Mouse (Mus musculus) granulocyte monocyte progenitor cell, adult 5-6 weeks (primary cell): ENCODE measurements at regions not wholly inside any gene's neighbourhood (a gene's known extent, or its start where the extent isn't known, plus 50 kb on each side); places are given as distances from the start of the nearest gene placed in this dataset.

Experiments used
- ATAC-seq: replicated peaks from 2 replicates; pipeline ENCODE4 v1.8.0; 2016; ENCODE audit warnings: mild to moderate bottlenecking, moderate TSS enrichment, inconsistent platforms; ENCODE audit not compliant: poor library complexity, severe bottlenecking

DNA sequence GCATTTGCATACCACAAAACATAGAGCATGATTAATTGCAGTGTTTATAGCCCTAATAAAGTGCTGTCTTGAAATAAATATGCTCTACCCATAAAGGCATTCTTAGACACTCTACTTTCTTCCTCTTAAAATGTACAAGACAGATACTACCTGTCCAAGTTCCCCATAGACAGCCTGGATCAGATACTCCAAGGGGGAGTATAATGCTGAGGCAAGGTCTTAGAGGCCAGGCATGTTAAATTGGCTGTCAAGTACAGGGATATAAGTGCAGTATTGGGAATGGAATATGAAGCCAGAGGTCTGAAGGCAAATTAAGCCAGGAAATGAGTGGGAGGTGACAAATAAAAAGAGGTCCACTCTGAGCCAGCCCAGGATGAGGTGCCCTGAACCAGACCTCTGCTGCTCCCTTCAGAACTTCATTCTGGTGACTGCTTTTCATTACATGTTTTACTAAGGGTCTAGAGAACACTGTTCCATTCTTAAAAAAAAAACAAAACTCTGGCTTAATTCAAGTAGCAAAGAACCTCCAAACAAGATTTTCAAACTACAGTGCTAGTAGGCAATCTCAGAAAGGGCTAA lies 142.0 kb upstream of the Tusc1 start:
- no peak for ATAC-seq

DNA sequence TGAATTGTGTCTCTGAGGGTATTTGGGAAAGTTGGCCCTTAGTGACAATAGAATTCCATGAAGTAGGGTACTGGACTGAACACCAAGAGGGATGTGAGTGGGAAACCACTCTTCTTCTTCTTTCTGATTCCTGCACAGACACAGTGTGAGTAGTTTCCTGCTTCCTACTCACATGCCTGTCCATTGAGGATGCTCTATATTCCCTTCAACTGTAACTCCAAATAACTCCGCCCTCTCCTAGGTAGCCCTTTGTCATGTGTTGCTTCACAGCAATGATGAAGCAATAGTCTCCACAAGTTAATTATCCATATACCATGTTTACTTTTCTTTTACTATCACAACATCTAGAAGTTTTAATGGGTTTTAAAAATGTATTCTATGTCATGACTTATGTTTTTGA lies 132.7 kb upstream of the Tusc1 start:
- ATAC-seq = peak; percentile 81

DNA sequence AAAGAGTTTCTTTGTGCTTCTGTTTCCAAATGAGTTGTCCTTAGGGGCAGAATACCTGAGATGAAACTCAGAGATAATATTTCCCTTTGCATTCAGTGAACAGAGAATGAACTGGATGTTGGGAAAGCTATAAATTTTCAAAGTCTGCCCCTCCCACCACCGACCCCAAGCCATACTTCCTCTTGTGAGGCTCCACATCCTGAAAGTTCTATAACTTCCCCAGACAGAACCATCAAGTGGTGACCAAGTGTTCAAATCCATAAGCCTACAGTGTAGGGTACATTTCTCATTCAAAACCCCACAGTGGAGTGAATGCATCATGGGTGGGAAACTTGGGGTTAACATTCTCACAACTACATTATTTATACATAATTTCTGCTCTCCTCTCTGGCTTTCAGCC lies 132.1 kb upstream of the Tusc1 start:
- peak; percentile 98 for ATAC-seq

DNA sequence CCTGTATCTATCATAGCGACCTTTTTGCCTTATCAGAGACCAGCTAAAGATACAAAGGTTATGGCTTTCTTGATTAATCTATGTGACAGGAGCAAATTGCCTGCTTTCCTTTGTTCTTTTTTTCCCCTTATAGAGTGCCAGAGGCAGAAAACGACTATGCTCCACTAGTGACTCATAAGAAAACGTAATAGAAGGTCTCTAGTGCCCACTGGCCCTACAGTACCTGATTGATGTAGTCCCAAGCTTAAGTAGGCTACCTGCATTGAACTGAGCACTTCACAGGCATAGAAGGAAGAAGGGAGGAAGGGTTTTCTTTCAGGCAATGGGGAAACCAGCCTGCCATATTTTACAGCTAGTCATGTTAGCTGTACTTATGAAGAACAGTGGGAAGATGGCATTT lies 116.0 kb upstream of the Tusc1 start:
- ATAC-seq = no peak

DNA sequence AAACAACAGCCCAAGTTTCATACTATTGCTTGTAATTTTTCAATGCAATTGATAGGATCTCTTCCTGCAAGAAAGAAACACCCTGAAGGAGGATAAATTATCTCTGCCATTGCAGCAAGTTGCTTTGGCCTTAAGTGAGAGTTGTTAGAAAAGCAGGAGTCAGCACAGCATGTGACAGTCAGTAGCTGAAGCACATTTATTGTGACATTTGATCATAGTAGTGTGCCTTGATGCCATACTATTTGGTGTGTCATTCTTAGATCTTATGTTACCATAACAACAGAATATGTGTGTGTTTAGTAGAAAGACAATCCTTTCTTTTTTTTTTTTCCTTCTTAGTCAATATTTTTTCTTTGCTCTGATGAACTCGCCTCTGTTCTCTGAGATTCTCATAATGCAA lies 115.5 kb upstream of the Tusc1 start:
- ATAC-seq = no peak

DNA sequence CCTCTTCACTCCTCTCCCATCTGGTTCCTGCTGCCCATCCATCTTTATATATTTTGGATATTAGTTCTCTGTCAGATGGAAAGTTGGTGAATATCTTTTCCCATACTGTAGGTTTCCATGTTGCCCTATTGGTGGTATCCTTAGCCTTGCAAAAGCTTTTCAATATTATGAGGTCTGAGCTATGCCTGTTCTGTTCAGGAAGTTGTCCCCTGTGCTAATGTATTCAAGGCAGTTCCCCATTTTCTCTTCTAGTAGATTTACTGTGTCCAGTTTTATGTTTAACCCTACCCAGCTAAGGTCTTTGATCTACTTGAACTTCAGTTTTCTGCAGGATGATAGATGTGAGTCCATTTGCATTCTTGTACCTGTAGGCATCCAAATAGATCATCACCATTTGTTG lies 109.4 kb upstream of the Tusc1 start:
- peak; percentile 40 for ATAC-seq

DNA sequence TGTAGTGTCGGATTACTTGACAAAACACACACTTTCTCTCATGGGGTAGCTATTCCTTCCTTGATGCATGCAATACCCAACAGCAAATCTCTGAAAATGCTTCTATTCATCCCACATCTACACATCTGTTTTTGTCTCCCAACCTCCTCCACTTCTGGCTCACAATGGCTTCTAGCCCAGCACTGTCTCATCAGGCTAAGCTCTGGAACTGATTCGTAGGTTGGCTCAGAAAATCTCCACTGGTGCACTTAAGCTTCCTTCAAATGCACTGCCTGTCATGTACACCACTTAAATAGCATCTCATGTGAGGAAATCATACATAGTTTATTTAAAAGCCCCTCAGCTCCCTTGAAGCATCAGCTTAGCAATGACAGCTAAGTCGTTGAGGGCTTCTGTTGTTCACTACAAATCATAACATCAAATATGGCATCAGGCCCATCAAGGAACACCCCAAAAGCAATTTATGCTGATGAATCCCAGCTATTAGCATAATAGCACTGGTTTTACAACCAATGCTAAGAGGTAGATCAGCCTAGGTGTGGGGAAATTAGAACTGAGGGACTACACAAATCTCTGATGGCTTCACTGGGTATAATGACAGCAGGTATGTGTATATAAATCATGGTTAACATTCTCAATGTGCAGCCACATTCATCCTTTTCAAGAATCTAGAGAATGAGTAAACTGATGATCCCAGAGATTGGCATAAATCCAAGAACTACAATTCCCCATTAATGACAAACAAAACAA lies 103.5 kb upstream of the Tusc1 start:
- ATAC-seq = no peak

DNA sequence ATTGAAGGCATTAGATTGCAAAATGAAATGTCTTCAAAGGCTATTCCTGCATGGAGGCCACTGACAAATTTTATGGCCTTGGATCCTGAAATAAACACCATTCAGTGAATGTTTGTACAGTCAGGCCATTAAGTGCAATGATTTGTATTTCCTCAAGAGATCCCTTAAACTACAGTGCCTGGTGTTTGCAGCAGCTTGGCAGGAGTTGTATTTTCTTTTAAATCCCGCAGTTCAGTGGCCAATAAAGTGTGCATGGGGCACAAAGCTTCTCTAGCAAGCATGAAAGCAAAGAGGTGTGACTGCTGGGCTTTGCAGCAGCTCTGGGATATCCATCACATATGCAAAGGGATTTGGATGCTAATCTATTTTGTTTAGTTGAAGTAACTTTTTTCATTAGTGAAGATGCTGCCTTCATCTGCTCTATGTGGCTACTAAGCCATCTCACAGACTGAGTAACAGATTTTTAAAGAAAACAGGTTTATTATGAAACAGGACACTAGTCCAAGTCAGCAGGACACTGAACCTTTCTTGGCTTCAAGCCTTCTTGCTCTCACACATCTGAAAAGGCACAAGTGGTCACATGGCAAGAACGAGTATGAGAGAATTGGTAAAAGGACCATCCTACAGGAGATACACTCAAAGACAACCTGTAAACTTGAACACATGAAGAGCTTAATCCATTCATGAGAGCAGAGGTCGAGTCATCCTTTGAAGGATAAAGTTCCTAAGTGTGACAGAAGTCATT lies 102.2 kb upstream of the Tusc1 start:
- ATAC-seq = no peak

DNA sequence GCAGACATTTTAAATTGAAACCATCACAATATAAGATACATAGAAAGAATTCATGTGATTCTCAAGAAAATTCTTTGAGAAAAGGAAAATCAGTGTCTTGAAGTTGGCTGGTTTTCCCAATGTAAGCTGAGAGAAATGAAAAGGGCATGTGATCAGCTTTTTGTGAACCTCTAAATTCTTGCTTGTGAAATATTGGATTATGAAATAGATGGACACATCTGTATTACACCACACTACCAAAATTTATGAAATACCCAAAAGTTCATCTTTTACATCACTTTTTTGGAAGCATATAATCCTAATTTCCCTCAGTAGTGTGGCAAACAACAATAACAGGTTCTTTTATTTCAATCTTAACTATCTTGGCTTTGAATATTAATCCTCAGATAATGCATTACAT lies 77.4 kb upstream of the Tusc1 start:
- peak; percentile 96 for ATAC-seq

DNA sequence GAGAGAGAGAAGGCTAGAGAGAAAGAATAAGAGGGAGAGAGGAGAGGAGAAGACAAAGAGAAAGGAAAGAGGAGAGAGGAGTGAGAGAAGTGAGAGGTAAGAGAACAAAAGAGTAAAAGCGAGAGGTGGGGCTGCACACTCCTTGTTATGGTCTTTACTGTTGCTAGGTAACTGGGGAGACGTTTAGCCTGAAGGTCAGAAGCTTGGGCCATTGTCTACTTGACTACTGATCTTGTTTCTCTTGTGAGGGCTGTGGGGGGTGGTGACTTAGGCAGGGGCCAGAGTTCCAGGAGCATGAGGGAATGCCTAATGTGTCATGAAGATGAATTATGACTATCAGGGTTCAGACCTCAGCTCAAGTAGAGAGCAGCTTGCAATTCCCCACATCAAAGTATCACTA lies 71.6 kb upstream of the Tusc1 start:
- ATAC-seq = no peak

DNA sequence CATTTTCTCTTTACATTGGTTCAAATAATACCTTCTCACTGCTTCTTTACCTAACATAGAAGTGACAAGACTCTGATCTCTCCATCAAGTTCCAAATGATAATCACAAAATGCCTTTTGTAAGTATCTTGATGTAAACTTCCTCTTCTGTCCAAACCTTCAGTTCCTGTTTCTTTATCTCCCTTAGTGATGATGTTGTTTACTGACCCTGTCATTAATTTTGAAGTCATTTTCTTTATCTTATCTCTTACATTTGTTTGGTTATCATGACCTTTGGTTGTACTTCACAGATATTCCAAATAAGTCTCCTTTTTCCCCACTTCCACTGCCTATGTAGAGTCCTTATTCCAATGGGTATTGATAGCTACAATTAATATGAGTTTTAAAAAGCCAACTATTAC lies 65.3 kb upstream of the Tusc1 start:
- ATAC-seq = peak; percentile 67
